Mouse (Mus musculus) forebrain, embryonic 16.5 days (tissue): ENCODE data around the gene Cobl. TPM values are rescaled to one million over a fixed set of nuclear protein-coding genes. Genes with fewer than 3 reads are reported as not detected.

ENCODE experiments used
- ATAC-seq: fragments of 200-750 bp; cut with Nextera tagmentation; 2 replicates; pipeline ENCODE4 v1.8.0; 2017; ENCODE audit warnings: mild to moderate bottlenecking, moderate library complexity
- H3K27ac ChIP-seq: fragments of 300-500 bp; sonication (generic); 2 replicates; pipeline ENCODE4 v1.5.1; 2014; ENCODE audit warnings: low read length, control low read depth
- H3K27me3 ChIP-seq: fragments of 300-500 bp; sonication (generic); replicated peaks from 2 replicates; pipeline ENCODE4 v1.6.1; 2014; ENCODE audit warnings: low read length; ENCODE audit not compliant: control insufficient read depth, insufficient read depth
- H3K36me3 ChIP-seq: fragments of 300-500 bp; sonication (generic); 2 replicates; pipeline ENCODE4 v1.6.1; 2014; ENCODE audit not compliant: control insufficient read depth, insufficient read depth
- H3K4me1 ChIP-seq: fragments of 300-500 bp; sonication (generic); replicated peaks from 2 replicates; pipeline ENCODE4 v1.6.1; 2014; ENCODE audit warnings: low read length; ENCODE audit not compliant: control insufficient read depth, insufficient read depth
- H3K4me2 ChIP-seq: fragments of 300-500 bp; sonication (generic); 2 replicates; pipeline ENCODE4 v1.6.1; 2014; ENCODE audit warnings: mild to moderate bottlenecking, low read length, control low read depth
- H3K4me3 ChIP-seq: fragments of 300-500 bp; sonication (generic); replicated peaks from 2 replicates; pipeline ENCODE4 v1.5.1; 2014; ENCODE audit warnings: mild to moderate bottlenecking, low read length, control low read depth
- H3K9ac ChIP-seq: fragments of 300-500 bp; sonication (generic); replicated peaks from 2 replicates; pipeline ENCODE4 v1.6.1; 2014; ENCODE audit warnings: low read depth, low read length, control low read depth
- H3K9me3 ChIP-seq: fragments of 300-500 bp; sonication (generic); 2 replicates; pipeline ENCODE4 v1.6.1; 2016; ENCODE audit warnings: low read length; ENCODE audit not compliant: control insufficient read depth
- WGBS: fragments of 180-500 bp; shearing (Covaris S2); extraction: QIAGEN DNeasy Blood & Tissue Kit; methylation state at CpG from one replicate; pipeline ENCODE4 v1.1.7; 2014; 5-methylcytosine and 5-hydroxymethylcytosine counted together
- polyA plus RNA-seq: library from polyadenylated mRNA; unstranded; fragments of >200 nt; fragmentation: Nextera tagmentation; extraction: Ambion mirVana; gene quantifications from 2 replicates; pipeline ENCODE4 v1.2.1, GENCODE M21; 2015

The Cobl gene
- polyA plus RNA-seq, 1 experiment from 2014 or later: 8.4 TPM

DNA sequence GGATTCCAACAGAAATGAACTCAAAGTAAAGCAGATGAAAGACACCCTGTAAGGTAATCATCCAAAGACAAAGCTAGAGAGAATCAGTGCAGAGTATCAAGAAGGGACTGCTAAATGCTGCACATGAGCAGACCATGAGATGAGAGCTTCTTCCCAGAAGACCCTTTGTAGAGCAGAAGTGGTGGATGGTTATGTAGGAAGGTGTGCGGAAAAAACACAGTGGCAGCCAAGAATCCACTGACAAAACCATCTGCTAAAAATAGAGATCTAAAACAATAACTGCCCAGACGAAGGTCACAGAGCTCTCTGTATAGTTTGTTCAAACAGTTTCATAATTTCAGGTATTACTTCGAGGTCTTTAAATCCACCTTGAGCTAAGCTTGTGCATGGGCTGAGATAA lies 149.1 kb downstream of the Cobl start:
- Histone ChIP-seq H3K27me3 (0 out of 2 replicates have a peak, but pooled peaks cover 2% of the 10 kb centered on the region), H3K4me3 (no peak overlapping the region), H3K4me1 (no peaks in the 10 kb centered on the region), H3K9me3 (no peaks in the 10 kb centered on the region), H3K4me2 (no peak overlapping the region), H3K36me3 (no peaks in the 10 kb centered on the region), H3K9ac (no peak overlapping the region), H3K27ac (no peak overlapping the region)
- 83% methylated on average over 3 of the region's 3 CpGs for WGBS
- no peak for ATAC-seq

DNA sequence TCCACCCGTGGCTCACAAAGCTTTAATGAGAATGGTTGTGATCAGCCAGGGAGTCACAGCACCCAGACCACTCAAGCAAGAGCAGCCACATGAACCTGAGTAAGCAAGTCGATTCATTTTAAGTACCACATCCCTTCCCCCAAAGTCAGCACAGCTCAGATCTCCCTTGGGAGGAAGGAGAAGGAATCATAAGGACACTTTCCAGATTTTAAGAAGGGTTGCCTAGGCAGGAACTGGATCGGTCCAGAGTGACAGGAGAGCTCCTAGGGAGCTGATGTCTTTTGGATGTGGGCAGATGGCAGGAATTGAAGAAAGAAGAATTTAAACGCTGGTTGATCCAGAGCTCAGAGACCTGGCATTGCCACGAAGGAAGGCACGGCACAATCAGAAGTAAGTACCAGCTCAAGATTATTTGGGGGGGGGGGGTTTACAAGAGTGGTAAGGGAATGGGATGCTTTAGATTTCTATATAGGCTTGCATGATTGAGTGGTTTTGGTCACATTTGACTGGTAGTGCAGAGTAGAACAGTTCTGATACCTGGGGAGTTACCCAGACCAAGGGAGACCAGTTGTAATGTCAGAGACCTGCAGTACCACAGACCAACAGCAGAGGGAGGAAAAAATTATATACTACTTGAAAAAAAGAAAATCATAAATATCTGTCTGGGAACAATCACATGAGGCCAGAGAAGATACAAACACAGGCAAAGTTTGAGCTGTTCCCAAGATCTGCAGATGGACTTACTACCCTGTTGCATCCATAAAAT lies 150.3 kb downstream of the Cobl start:
- no peak overlapping the region for H3K9ac ChIP-seq
- 88% methylated on average over 6 of the region's 6 CpGs for WGBS
- H3K36me3 ChIP-seq: no peaks in the 10 kb centered on the region
- H3K4me2 ChIP-seq: no peak overlapping the region
- H3K4me1 ChIP-seq: no peaks in the 10 kb centered on the region
- H3K27ac ChIP-seq: no peak overlapping the region
- no peaks in the 10 kb centered on the region for H3K9me3 ChIP-seq
- peak; percentile 40; the same call in 1 of the 2 replicates for ATAC-seq
- no peak overlapping the region for H3K4me3 ChIP-seq
- H3K27me3 ChIP-seq: 0 out of 2 replicates have a peak, but pooled peaks cover 2% of the 10 kb centered on the region

DNA sequence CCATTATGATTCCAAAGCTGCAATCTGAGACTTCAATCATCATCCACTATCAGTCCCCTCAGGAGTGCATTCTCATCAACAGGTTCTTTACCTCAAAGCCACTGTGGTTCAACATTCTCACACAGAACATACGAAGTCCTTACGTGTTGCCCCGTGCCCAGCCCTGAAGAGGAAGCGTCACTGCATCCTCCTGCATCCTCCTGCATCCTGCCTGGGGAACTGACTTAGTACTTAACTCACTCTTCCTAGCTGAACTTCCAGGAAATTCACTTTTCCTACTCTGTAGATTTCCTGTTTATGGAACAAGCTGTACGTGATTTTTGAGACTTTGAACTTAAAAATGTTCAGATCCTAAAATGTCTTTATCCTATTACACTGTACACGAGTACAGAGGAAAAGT lies 153.3 kb downstream of the Cobl start:
- H3K9ac ChIP-seq: no peak overlapping the region
- 88% methylated on average over 6 of the region's 6 CpGs for WGBS
- ATAC-seq: no peak

DNA sequence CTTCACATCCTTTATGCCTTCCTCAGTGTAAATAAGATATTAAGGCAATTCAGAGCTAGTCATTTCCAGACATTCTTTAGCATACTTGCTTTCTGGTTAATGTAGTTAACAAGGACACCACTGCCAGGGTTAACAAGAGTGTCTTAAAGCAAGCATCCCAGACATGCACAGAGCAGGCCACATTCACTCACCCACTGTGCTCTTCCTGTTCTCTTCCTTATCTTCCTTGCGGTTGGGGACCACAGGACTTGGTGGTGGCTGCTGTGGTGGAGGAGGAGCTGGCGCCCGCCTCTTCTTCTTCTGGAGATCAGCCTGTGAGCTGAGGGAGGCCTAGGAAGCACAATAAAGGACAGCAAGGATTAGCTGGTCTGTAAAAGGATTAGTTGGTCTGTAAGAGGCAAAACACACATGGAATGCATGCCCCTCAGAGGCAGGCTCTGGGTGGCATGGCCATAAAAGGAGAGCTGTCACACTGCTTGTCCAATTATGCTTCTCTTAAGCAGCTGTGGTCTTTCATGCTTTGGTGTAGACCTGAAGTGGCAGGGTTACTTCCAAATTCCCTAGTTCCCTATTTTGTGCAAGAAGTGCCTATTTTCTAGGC lies 155.2 kb downstream of the Cobl start:
- Histone ChIP-seq H3K4me1 (no peaks in the 10 kb centered on the region), H3K4me3 (no peak overlapping the region), H3K27ac (no peak overlapping the region), H3K36me3 (no peaks in the 10 kb centered on the region), H3K9ac (no peak overlapping the region), H3K4me2 (no peak overlapping the region), H3K27me3 (0 out of 2 replicates have a peak, but pooled peaks cover 2% of the 10 kb centered on the region), H3K9me3 (no peaks in the 10 kb centered on the region)
- no peak for ATAC-seq
- 20% methylated on average over 3 of the region's 3 CpGs for WGBS

More for the DNA sequence above, 153.3 kb downstream of the Cobl start:
- Histone ChIP-seq H3K27me3 (0 out of 2 replicates have a peak, but pooled peaks cover 2% of the 10 kb centered on the region), H3K27ac (no peak overlapping the region), H3K4me3 (no peak overlapping the region), H3K9me3 (no peaks in the 10 kb centered on the region), H3K36me3 (no peaks in the 10 kb centered on the region), H3K4me1 (no peaks in the 10 kb centered on the region), H3K4me2 (no peak overlapping the region)

DNA sequence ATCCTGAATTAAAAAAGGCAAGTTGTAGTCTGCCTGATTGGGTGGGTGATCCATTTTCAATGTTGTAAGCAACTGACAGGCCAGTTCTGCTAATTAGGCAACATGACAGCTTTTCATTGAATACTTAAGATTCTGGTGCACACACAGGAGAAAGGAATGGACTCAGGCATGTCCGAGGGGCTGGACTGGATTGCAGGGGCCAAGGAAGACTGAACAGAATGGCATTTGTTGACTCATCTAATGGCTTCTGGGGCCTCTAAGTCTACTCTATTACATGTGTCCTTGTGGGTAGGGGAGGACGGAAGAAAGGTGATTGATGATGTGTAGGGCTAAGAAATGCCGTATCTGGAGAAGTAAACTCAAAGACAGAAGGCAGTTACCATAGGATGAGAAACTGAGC lies 159.9 kb downstream of the Cobl start:
- ATAC-seq: no peak
- H3K4me2 ChIP-seq: no peak overlapping the region
- no peaks in the 10 kb centered on the region for H3K4me1 ChIP-seq
- no peaks in the 10 kb centered on the region for H3K9me3 ChIP-seq
- no peaks in the 10 kb centered on the region for H3K27me3 ChIP-seq
- H3K4me3 ChIP-seq: no peak overlapping the region
- no peak overlapping the region for H3K9ac ChIP-seq
- 59% methylated on average over 3 of the region's 3 CpGs for WGBS
- H3K36me3 ChIP-seq: no peaks in the 10 kb centered on the region
- H3K27ac ChIP-seq: no peak overlapping the region

DNA sequence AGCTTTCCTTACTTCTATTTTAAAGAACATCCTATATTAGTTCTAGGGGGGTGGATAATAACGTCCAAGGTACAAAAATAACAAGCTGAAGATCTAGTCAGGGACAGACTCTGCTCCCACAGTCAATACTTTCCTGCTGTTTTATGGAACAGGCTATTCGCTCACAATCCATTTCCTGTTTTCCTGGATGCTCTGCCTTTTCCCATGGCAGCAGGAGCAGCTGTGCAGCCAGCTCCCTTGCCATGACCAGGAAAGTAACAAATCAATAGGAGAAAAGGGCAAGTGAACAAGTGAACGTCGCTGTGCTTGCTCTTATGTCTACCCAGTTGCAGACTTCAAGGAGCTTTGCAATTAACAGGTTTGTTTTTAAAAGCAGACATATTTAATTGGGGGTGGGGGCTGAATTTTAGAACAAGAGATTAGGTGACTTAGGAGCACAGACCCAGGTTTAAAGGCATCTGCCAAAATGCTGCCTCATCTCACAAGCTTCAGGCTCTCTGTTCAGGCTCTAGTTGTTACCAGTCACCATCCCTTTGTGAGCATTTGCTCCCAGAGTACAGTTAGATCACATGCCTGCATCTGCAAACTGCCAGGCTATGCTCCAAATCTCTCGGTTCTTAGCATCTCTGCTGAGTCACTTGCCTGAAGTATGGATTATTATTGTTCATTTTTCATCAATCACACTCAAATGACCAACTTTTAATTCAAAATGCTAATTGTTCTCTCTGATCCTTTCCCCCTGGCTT lies 164.9 kb downstream of the Cobl start:
- Histone ChIP-seq H3K4me3 (no peak overlapping the region), H3K36me3 (no peaks in the 10 kb centered on the region), H3K4me2 (no peak overlapping the region), H3K27ac (no peak overlapping the region), H3K4me1 (no peaks in the 10 kb centered on the region), H3K27me3 (no peaks in the 10 kb centered on the region), H3K9ac (no peak overlapping the region), H3K9me3 (no peaks in the 10 kb centered on the region)
- 49% methylated on average over 5 of the region's 5 CpGs for WGBS
- no peak for ATAC-seq

DNA sequence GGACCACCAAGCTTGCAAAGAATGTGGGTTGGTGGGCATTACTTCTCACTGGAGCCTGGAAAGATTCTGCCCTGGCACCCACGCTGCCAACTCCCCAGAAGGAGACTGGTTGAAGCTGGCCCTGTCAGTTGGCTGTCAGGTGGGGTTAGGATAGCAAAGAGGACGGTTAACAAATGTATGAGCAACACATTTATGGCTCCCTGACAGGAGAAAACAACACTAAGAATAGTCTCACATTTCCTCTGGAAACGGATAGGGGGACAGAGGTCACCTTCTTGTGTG lies 173.2 kb downstream of the Cobl start:
- Histone ChIP-seq H3K4me2 (no peak overlapping the region), H3K9ac (no peak overlapping the region), H3K4me3 (no peak overlapping the region), H3K27me3 (no peaks in the 10 kb centered on the region), H3K27ac (no peak overlapping the region), H3K4me1 (peaks cover 2% of the 10 kb centered on the region; the same call in 1 of the 2 replicates), H3K36me3 (no peaks in the 10 kb centered on the region), H3K9me3 (no peaks in the 10 kb centered on the region)
- WGBS: 27% methylated on average over 3 of the region's 3 CpGs
- no peak for ATAC-seq

DNA sequence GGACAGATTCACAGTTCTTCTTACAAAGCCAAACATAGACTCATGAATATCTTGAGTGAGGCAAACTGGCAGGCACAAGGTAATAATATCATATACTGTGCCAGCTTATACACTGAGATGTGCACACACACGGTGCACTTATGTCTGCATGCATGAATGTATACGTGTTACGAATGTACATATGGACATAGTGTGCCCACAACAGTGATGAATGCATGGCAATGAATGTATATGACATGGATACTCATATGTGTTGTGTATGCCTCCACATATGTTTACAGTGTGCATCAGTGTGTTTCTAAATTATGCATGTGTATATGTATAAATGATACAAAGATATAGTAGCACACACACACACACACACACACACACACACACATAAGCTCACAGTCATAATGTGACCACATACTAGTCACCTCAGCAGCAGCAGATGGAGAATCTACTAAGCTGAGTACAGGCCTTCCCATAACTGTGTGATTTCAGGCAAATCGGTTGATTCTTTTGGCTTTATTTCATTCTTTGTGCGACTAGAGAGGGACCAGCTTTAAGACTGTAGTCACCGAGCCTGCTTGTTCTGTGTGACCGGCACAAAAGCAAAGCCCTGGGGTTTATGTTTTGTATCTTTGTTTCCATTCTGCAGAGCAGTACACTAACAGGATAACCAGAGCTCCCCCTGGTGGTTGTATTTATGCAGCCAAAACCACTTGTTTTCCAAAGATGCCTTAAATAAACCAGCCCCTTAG lies 173.7 kb downstream of the Cobl start:
- 38% methylated on average over 7 of the region's 7 CpGs for WGBS
- no peaks in the 10 kb centered on the region for H3K9me3 ChIP-seq
- no peak overlapping the region for H3K27ac ChIP-seq
- no peak overlapping the region for H3K4me2 ChIP-seq
- H3K4me1 ChIP-seq: peaks cover 2% of the 10 kb centered on the region; the same call in 1 of the 2 replicates
- H3K4me3 ChIP-seq: no peak overlapping the region
- peak; percentile 90 for ATAC-seq
- no peak overlapping the region for H3K9ac ChIP-seq
- H3K36me3 ChIP-seq: no peaks in the 10 kb centered on the region
- H3K27me3 ChIP-seq: no peaks in the 10 kb centered on the region
